Mouse (Mus musculus) left cerebral cortex, postnatal 10 days (tissue): ENCODE measurements around the gene Enpp4. TPM values are rescaled to one million over a fixed set of nuclear protein-coding genes. Genes with fewer than 3 reads are reported as not detected.
A peak's percentile ranks its signal among the peaks of the same experiment; 100 is the strongest.

Source experiments
- DNase-seq, 2 experiments: peaks; one replicate each; pipeline ENCODE4 v3.0.0; 2021 to 2022; ENCODE audit warnings: low spot score in 2 of 2, mixed read lengths in 1 of 2; ENCODE audit errors: extremely low spot score in 1 of 2
- intact Hi-C: fragments of 180-260 bp; cut with DNase I; formaldehyde crosslinking; loops from one replicate; pipeline ENCODE4 v1.15.1; 2025
- total RNA-seq, 2 experiments: library from RNA; stranded (reverse); gene quantifications; 2 replicates each; pipeline ENCODE4 v1.2.3; 2021

The Enpp4 gene
- total RNA-seq, 2 experiments from 2014 or later = 7.0 to 8.3 TPM

DNA sequence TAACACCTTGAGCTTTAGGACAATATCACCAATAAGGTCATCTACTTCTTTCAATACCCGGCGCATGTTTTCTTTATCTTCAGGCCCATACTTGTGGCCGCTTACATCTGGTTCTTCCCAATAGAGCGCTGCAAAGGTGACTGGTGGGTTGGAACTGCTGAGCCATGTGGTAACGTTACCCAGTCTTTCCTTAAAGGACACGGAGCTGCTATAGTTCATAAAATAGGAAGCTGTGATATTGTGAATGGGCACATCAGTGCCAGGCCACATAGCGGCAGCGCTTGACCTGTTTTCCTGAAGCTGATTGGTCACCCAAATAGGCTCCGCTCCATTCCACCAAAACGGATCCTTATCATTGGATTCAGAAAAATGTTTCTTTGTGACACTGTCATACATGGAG is 3.6 kb downstream of the Enpp4 start:
- intact Hi-C loops = no loop called here
- DNase-seq = no peak

DNA sequence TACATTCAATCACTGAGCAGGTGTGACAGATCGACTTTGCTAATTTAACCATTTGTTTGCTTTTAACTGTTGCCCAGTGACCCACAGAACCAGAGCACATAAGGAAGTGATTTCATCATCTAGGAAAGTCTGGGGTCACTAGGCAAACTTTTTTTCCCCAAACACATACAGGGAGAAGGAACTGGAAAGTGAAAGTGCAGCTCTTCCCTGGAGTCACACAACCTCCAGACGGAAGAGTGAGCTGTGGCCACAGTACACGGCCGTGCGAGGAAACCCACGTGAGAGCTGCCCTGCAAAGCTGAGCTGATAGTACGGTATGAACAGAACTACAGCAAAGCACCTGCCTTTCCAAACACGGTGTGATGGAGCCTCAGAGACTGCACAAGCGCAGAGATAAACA is 4.7 kb downstream of the Enpp4 start:
- intact Hi-C loops = no loop called here
- no peak for DNase-seq

DNA sequence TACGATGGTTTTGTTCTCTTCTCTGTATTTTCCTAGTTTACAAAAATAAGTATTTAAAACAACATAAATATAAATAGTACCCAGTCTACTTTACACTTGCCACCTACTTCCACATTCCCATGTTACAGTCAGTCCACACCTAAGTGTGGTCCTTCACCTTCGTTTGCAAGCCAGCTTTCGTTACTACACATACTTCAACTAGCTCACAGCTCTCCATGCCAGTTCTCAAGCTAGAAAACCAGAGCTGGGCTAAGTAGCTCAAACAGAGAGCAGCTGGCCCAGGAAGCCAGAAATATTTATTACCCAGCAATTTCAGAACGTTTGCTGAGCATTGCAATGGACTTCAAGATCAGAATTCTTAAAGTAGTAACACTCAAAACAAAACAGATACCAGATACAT is 5.1 kb downstream of the Enpp4 start:
- no peak for DNase-seq
- intact Hi-C loops = no loop called here

DNA sequence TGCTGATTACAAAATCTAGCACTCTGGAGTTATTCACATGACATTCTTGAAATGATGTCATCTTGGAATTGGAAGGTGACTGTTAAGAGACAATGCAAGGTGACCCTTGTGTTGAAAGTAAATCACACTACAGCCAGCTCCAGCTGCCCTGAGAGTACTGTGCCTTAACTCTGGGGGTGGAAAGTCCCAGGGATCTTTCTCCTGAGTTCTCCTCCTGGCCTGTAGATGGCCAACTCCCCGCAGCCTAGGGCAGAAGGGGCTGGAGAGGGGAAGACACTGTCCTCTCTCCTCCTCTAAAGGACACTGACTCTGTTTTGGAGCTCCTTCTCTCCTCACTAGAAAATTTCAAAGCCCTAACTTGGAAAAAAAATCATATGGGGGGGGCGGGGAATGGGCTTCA is 14.1 kb downstream of the Enpp4 start:
- intact Hi-C loops = no loop called here
- DNase-seq = no peak

DNA sequence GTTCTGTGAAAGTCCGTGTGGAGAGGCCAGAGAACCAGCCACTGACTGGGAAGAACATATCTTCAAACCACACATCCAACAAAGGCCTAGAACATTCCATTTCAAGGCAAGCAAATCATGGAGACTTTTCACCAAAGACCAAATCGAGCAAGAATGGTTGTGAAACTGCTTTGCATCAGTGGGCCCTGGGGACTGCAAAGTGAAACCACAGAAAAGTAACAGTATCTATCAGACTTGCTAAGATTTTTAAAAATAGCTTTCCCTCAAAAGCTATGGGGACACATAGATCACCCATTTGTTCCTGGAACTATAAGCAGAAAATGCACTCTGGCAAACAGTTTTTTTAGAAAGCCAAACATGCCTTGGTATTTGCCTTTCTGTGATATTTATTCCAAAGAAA is 14.7 kb downstream of the Enpp4 start:
- no peak for DNase-seq
- intact Hi-C loops = no loop called here

DNA sequence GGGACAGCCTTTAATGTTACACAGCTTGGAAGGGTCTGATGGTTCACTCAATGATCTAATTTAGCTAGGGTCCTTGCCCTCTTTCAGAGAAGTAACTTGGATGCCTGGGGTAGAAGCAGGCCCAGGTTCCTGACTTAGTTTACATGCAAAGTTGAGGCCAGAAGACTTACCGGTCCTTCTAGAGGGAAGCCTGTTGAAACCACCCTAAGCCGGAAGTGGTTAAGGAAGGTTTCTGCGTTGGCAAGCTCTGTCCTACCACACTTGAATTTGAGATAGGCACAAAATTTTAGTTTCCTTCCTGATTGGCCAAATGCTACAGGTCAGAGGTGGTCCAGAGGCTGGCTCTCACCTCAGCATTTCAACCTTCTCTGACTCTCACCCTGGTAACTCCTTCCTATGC is 17.4 kb downstream of the Enpp4 start:
- intact Hi-C loops = no loop called here
- no peak for DNase-seq

DNA sequence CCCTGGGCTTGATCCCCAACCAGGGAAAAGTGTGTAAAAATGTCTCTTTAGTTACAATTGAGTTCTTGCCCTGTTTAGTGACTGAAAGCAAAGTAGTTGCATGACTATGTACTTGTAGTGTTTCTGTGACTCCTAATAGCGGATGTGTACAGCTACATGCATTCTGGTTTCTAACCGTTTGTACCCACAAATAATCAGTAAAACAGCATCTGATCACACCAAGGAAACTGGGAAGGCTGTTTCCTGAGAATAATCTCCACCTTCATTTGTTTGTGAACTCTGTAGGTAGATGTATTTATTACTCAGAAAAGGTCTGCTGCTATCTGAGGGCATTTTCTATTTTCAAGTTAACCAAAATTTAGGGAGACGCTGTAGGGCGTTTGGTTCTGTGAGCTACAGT is 22.5 kb downstream of the Enpp4 start:
- no peak for DNase-seq
- intact Hi-C loops = no loop called here

DNA sequence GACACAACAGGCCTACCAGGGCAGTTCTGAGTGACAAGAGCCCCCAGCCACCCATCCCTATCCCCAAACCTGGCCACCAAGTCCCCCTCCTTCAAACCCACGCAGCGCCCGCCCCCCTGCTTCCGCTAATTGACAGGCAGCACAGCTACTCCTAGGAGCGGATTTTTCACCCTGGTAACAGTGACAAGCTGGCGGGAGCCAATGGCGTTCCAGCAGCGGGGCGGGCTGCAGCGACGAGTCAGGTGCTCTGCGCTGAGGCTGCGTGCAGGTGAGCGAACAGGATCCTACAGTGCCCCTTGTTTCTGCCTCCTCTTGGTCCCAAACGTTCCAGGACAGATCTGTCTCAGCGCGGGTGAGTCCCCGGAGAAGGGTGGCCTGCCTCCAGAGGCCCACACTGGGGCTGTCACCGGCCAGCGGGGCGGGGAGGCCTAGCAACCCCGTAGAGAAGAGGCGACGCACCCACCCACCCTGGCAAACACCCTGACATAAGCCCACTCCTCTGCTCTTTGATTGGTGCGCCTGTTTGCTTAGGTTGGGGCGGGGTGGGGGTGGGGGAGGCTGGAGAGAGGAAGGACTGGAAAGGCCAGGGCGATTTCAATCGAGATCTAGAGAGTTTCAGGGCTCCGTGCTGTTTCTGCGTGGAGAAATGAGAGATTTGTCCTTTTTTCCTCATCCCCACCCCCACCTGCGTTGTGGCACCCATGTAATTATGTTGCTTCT is 26.8 kb downstream of the Enpp4 start, which contains the start of gene Enpp5:
Gene Enpp5, plus strand, starts transcription at position 183 of the 720 bp plus-strand sequence.
- intact Hi-C loops = loop anchor here (5.0 kb wide), 1 partner anchor 54 kb away; no protein-coding TSS in a partner anchor
- DNase-seq = peak; percentile 89 to 90

DNA sequence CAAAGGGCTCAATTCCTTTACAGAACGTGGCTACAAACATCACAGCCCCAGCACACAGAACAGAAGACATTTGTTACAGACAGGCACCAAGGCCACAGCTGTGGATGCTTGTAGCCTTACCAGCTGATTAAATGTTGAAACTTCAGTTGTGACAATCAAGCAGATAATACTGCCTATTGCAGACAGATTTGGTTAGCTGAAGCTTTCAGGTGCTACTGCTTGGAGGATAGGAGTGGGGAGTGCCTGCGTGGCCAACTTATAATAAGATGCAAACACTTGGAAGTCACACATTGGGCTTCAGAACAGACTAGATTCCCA is 27.8 kb downstream of the Enpp4 start:
- intact Hi-C loops = loop anchor here (5.0 kb wide), 1 partner anchor 54 kb away; no protein-coding TSS in a partner anchor
- no peak for DNase-seq

DNA sequence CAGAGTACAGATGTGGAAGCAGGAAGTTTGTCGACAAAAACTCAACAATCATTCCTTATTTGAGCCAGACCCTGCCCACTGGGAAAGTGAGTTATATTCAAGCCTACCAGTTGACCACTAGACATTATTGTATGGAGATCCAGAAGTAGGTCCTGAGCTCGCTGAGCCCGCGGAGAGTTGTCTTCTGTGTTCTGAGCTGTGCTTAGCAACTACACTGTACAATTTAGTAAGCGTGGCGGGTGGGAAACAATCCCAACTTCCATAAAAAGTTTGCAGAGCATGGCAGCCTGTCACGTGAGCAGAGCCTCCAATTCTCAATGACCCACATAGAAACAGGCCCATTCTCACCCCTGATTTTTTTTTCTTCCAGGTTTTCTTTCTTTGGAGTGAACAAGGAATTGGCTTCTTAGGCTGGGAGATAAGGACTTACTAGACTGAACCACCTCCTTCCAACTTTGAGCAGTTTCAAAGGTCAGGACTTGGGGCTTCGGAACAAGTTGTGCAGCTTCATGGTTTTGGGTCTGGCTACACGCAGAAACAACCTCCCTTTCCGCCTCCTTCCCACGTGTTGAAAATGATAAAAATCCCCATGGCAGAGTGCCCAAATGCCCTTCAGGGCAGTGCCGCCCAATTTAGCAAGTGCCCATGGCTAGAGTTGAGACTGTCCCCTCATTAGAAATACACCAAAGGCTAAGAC is 28.3 kb downstream of the Enpp4 start:
- intact Hi-C loops = loop anchor here (5.0 kb wide), 1 partner anchor 55 kb away; no protein-coding TSS in a partner anchor
- DNase-seq = no peak

DNA sequence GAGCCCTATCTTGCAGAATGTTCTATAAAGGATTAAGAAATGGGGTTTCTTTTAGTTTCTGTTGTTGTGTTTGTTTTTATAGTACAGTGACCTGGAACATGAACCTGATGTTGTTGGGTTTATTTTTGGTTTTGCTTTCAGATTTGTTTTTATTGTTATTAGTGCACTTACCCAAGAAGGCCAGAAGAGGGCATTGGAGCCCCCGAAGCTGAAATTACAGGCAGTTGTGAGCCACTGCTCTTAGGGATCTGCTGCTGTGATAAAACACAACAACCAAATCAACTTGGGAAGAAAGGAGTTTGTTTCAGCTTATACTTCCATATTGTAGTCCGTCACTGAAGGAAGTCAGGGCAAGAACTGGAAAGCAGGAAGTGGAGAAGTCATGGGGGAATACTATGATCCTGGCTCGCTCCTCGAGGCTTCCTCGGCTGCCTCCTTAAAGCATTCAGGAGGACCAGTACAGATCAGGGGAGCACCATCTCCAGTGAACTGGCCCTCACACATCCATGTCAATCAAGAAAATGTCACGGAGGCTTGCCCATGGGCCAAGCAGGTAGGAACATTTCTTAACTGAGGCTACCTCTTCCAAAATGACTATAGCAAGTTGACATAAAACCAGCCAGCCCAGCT is 29.4 kb downstream of the Enpp4 start:
- no peak for DNase-seq
- intact Hi-C loops = loop anchor here (5.0 kb wide), 1 partner anchor 56 kb away; no protein-coding TSS in a partner anchor

DNA sequence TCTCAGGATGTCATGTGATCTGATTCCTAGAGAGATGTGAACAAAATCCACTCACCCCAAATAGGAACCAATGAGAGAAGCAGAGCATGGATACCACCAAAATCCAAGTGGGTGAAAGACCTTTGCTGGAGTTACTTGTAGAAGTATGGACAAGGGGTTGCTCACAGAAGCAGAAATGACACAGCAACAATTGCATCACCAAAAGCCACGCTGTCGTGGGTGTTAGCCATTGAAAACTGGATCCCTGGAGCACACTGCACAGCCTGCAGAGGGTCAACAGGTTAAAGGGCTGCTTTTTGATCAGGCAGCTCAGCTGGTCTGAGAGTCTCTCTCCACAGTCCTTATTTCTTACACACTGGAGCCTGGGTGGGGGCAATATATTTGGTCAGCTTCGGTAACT is 30.0 kb downstream of the Enpp4 start:
- intact Hi-C loops = loop anchor here (5.0 kb wide), 1 partner anchor 57 kb away; no protein-coding TSS in a partner anchor
- no peak for DNase-seq

DNA sequence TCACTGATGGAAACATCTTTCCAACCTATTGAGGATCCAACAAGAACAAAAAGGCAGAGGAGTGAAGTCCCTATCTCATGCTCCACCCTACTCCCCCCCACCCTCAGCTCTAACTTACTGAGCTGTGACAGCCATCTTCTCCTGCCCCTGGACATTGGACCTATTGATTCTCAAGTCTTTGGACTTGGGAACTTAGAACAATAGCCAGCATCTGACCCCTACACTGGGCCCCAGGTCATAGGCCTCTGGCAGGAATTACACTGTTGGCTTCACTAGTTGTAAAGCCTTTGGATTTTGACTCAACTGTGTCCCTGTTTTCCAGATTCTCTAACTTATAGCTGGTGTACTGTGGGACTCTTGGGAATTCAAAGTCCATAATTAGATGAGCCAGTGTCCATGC is 33.9 kb downstream of the Enpp4 start:
- intact Hi-C loops = no loop called here

DNA sequence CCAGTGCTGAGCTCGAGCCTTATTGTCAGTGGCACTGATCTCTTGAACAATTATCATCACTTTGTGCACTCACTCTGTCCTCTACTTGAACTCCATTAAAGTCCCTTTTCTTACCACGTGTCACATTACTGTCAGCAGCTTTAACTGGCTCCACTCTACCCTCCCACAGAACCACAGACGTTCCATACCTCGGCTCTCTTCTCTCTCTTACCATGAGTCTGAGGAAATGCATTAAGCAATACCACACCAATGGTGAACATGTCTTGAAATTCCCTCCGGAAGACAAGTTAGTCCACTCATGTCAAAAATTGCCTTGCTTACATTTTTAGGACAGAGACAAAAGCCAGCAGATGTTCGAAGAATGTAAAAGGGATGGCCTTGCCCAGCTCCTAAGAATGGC is 36.7 kb downstream of the Enpp4 start:
- intact Hi-C loops = no loop called here
- no peak for DNase-seq

More for the DNA sequence above, 33.9 kb downstream of the Enpp4 start:
- no peak for DNase-seq

DNA sequence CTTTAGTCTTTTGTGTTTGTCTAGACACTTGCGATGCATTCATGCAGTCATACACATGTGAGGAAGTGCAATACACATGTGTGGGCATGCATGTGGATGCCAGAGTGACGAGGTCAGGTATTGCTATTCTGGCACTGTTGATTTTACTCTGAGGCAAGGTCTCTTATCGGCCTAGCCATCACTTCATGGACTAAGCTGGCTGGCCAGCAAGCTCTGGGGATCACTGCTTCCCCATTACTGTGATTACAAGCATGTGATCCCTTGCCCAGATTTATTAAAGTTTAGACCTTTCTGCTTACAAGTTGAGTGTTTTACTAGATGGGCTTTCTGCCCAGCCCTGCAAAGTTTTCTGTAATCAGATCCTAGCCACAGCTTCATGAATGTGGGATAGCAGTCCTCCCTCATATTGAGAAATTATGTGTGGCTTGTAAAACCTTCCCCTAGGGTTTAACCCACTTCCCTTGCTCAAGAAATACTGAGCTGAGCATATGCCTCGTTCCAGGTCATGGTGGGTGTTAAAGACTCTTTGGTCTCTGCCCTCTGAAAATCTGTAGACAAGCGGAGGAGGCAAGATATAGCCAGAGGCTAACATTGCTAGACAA is 44.2 kb downstream of the Enpp4 start:
- DNase-seq = no peak
- intact Hi-C loops = no loop called here

DNA sequence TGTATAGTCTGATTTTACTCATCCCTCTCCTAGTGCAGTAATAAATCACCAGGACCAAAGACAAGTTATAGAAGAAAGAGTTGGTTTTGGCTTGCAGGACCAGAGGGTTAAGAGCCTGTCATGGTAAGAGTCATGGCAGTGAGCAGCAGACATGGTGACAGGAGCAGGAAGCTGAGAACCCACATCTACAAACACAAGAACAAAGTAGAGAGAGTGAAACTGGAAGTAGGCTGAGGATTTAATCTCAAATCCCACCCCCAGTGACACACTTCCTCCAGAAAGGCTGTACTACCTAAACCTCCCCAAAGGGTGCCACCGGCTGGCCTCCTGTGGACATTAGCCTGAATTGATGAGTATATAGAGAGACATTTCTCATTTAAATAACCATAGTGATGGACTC is 44.8 kb downstream of the Enpp4 start:
- intact Hi-C loops = no loop called here
- DNase-seq = no peak

DNA sequence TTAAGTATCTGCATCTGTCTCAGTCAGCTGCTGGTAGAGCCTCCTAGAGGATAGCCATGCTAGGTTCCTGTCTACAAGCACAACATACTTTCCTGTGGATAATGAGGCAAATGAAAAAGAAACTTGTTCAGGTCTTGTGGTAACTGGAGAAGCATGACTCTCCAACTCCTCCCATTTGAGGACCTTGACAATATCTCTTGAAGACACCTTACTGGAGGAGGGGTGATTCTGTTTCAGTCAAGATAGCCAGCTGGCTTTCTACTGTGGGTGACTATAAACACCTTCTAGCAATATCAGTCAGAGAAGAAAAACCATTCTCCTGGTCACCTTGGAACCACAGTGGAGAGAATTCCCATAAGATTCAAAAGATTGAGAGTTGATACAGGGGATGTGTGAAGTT is 47.5 kb downstream of the Enpp4 start:
- DNase-seq = no peak
- intact Hi-C loops = no loop called here

DNA sequence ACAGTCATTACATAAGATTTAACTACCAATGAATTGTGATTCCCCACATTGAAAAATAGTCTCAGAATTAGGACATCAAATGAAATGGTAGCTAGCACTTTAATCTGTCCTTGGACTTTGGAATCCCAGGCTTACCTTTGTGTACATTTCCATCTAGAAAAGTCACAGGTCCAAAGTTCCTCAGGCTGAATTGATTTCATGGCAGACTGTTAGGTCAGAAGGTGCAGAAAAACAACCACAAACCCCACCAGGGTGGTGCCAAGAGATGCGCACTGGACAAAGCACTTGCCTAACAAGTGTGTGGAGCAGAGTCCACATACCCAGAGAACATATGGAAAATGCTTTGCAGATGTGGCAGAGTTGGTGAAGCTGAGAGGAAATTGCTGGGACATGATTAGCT is 48.5 kb downstream of the Enpp4 start:
- no peak for DNase-seq
- intact Hi-C loops = no loop called here

DNA sequence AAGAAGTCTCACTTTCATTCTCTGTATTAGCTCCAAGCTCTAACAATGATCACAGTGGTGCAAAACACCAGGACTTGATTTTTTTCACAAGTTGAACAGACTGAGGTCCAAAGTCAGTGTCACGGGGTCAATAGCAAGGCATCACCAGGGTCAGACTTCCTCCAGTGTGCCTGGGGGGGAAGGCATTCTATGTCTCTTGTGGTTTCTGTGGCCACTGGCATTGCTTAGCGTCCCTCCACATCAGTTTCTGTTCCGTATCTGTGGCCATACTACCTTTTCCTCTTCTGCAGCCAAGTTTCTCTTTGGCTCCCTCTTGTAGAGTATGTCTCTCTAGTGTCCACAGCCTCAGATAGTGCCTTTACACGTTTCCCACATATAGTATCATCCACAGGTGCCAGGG is 52.2 kb downstream of the Enpp4 start:
- DNase-seq = no peak
- intact Hi-C loops = no loop called here
